Mouse (Mus musculus): ENCODE measurements at regions not wholly inside any gene's neighbourhood (a gene's known extent, or its start where the extent isn't known, plus 50 kb on each side); places are given as distances from the start of the nearest gene placed in this dataset.

DNA sequence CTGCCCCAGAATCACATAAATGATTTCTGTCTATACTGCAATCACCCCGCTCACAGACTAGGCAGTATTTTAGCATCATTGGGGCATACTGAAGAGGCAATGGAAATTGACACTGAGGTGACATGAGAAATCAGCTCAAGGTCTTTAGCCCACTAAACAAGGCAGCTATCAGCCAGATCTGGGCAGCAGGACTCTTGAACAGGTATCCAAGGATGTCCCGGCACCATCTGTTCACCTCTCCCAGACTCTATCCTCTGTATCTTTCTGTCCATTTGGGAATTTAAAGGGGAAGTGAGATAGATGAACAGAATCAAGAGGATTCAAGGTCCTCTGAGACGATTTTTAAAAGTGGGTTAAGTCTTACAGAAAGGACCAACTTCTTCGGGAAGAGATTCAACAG lies 112.1 kb downstream of the Pttg1 start:
- TF ChIP-seq CTCF (IDR thresholded peaks at IDR 0.05; ENCODE audit: low read depth, low read length) (no peak), EP300 (IDR thresholded peaks at IDR 0.05; ENCODE audit: insufficient read depth, low read depth, low read length) (no peak), POLR2A (IDR thresholded peaks at IDR 0.05; ENCODE audit: insufficient read depth, low read length) (no peak)

Data from ES-Bruce4 (cell line).